Mouse (Mus musculus) limb, embryonic 12.5 days (tissue): ENCODE results near the gene Tnfrsf21. TPM values are rescaled to one million over a fixed set of nuclear protein-coding genes. Genes with fewer than 3 reads are reported as not detected.

Experiments used
- ATAC-seq: fragments of 200-750 bp; cut with Nextera tagmentation; 2 replicates; pipeline ENCODE4 v1.8.0; 2017; ENCODE audit warnings: low read depth, moderate TSS enrichment; ENCODE audit not compliant: insufficient number of reproducible peaks, insufficient read depth, low FRiP score, low TSS enrichment
- H3K27ac ChIP-seq: fragments of 300-500 bp; sonication (generic); 2 replicates; pipeline ENCODE4 v1.5.1; 2016; ENCODE audit warnings: mild to moderate bottlenecking, moderate library complexity
- H3K27me3 ChIP-seq: fragments of 300-500 bp; sonication (generic); 2 replicates; pipeline ENCODE4 v1.6.1; 2016; ENCODE audit warnings: mild to moderate bottlenecking, moderate library complexity
- H3K36me3 ChIP-seq: fragments of 300-500 bp; sonication (generic); 2 replicates; pipeline ENCODE4 v1.6.1; 2016; ENCODE audit warnings: mild to moderate bottlenecking, moderate library complexity
- H3K4me1 ChIP-seq: fragments of 300-500 bp; sonication (generic); replicated peaks from 2 replicates; pipeline ENCODE4 v1.6.1; 2016
- H3K4me2 ChIP-seq: fragments of 300-500 bp; sonication (generic); 2 replicates; pipeline ENCODE4 v1.6.1; 2016; ENCODE audit warnings: mild to moderate bottlenecking, moderate library complexity
- H3K4me3 ChIP-seq: fragments of 300-500 bp; sonication (generic); replicated peaks from 2 replicates; pipeline ENCODE4 v1.5.1; 2016; ENCODE audit warnings: mild to moderate bottlenecking
- H3K9ac ChIP-seq: fragments of 300-500 bp; sonication (generic); replicated peaks from 2 replicates; pipeline ENCODE4 v1.6.1; 2016; ENCODE audit warnings: mild to moderate bottlenecking, moderate library complexity
- H3K9me3 ChIP-seq: fragments of 300-500 bp; sonication (generic); 2 replicates; pipeline ENCODE4 v1.6.1; 2016; ENCODE audit warnings: mild to moderate bottlenecking, moderate library complexity
- WGBS: fragments of 180-500 bp; shearing (Covaris S2); methylation state at CpG from one replicate; pipeline ENCODE4 v1.1.7; 2016; 5-methylcytosine and 5-hydroxymethylcytosine counted together
- polyA plus RNA-seq: library from polyadenylated mRNA; unstranded; fragments of >200 nt; fragmentation: Nextera tagmentation; extraction: Ambion mirVana; gene quantifications from 2 replicates; pipeline ENCODE4 v1.2.1, GENCODE M21; 2016

Tnfrsf21 gene
- 18.8 TPM in 2 replicates for polyA plus RNA-seq

- peaks cover 12% of the 10 kb centered on the region; the same call in 1 of the 2 replicates for H3K4me1 ChIP-seq
- H3K27ac ChIP-seq: peak within 1 kb of the TSS; percentile 77
- ATAC-seq: peak; percentile 92
- under 1% methylated on average over 74 of the region's 80 CpGs for WGBS
- peak within 1 kb of the TSS; percentile 81 for H3K9ac ChIP-seq
- H3K9me3 ChIP-seq: no peaks in the 10 kb centered on the region
- peak within 1 kb of the TSS; percentile 73 for H3K4me3 ChIP-seq
- peaks cover 3% of the 10 kb centered on the region; the same call in 1 of the 2 replicates for H3K36me3 ChIP-seq
- H3K4me2 ChIP-seq: peak within 1 kb of the TSS; percentile 93
- H3K27me3 ChIP-seq: peaks cover 2% of the 10 kb centered on the region; the same call in 1 of the 2 replicates
Measured at GRCm38 (mm10) chr17:43016371-43017331, at the start of gene Tnfrsf21. TSS of gene Tnfrsf21 (plus strand) at chr17:43016555.

- Histone ChIP-seq H3K4me3 (no peak overlapping the region), H3K27ac (no peak overlapping the region), H3K36me3 (no peaks in the 10 kb centered on the region), H3K9ac (no peak overlapping the region), H3K4me1 (no peaks in the 10 kb centered on the region), H3K27me3 (no peaks in the 10 kb centered on the region), H3K4me2 (no peak overlapping the region), H3K9me3 (no peaks in the 10 kb centered on the region)
- WGBS: 81% methylated on average over 2 of the region's 2 CpGs
- ATAC-seq: no peak
Measured at GRCm38 (mm10) chr17:42968174-42968573, 48.2 kb upstream of the Tnfrsf21 start.

GRCm38 (mm10) chr17:42975312-42975996, 40.9 kb upstream of the Tnfrsf21 start:
- ATAC-seq: no peak
- Histone ChIP-seq H3K36me3 (no peaks in the 10 kb centered on the region), H3K9ac (no peak overlapping the region), H3K4me1 (peaks cover 6% of the 10 kb centered on the region), H3K9me3 (no peaks in the 10 kb centered on the region), H3K4me3 (no peak overlapping the region), H3K4me2 (no peak overlapping the region), H3K27ac (no peak overlapping the region), H3K27me3 (no peaks in the 10 kb centered on the region)
- WGBS: 76% methylated on average over 18 of the region's 18 CpGs

- no peaks in the 10 kb centered on the region for H3K27me3 ChIP-seq
- no peaks in the 10 kb centered on the region for H3K9me3 ChIP-seq
- no peak overlapping the region for H3K4me3 ChIP-seq
- 63% methylated on average over 7 of the region's 7 CpGs for WGBS
- H3K9ac ChIP-seq: no peak overlapping the region
- H3K4me1 ChIP-seq: peaks cover 6% of the 10 kb centered on the region
- no peak for ATAC-seq
- no peak overlapping the region for H3K4me2 ChIP-seq
- H3K27ac ChIP-seq: no peak overlapping the region
- H3K36me3 ChIP-seq: no peaks in the 10 kb centered on the region
Measured at GRCm38 (mm10) chr17:42977766-42978165, 38.6 kb upstream of the Tnfrsf21 start.

GRCm38 (mm10) chr17:42978345-42978744, 38.0 kb upstream of the Tnfrsf21 start:
- H3K9ac ChIP-seq: no peak overlapping the region
- WGBS: 61% methylated on average over 4 of the region's 4 CpGs
- no peaks in the 10 kb centered on the region for H3K9me3 ChIP-seq
- ATAC-seq: no peak
- peaks cover 6% of the 10 kb centered on the region for H3K4me1 ChIP-seq
- no peaks in the 10 kb centered on the region for H3K36me3 ChIP-seq
- H3K27ac ChIP-seq: no peak overlapping the region
- no peak overlapping the region for H3K4me3 ChIP-seq
- no peaks in the 10 kb centered on the region for H3K27me3 ChIP-seq
- H3K4me2 ChIP-seq: no peak overlapping the region

GRCm38 (mm10) chr17:42981806-42982205, 34.5 kb upstream of the Tnfrsf21 start:
- no peaks in the 10 kb centered on the region for H3K36me3 ChIP-seq
- H3K9me3 ChIP-seq: no peaks in the 10 kb centered on the region; the same call in 1 of the 2 replicates
- H3K4me1 ChIP-seq: no peaks in the 10 kb centered on the region
- no peak overlapping the region for H3K4me3 ChIP-seq
- H3K4me2 ChIP-seq: no peak overlapping the region
- no peak overlapping the region for H3K9ac ChIP-seq
- H3K27ac ChIP-seq: no peak overlapping the region
- H3K27me3 ChIP-seq: no peaks in the 10 kb centered on the region
- no peak for ATAC-seq
- WGBS: 82% methylated on average over 3 of the region's 3 CpGs

GRCm38 (mm10) chr17:42982568-42982967, 33.8 kb upstream of the Tnfrsf21 start:
- H3K27ac ChIP-seq: no peak overlapping the region
- H3K36me3 ChIP-seq: no peaks in the 10 kb centered on the region
- WGBS: 55% methylated on average over 4 of the region's 4 CpGs
- no peaks in the 10 kb centered on the region for H3K27me3 ChIP-seq
- no peak overlapping the region for H3K9ac ChIP-seq
- no peaks in the 10 kb centered on the region for H3K4me1 ChIP-seq
- H3K4me3 ChIP-seq: no peak overlapping the region
- no peak overlapping the region for H3K4me2 ChIP-seq
- H3K9me3 ChIP-seq: no peaks in the 10 kb centered on the region; the same call in 1 of the 2 replicates
- no peak for ATAC-seq

GRCm38 (mm10) chr17:42985837-42986589, 30.3 kb upstream of the Tnfrsf21 start:
- Histone ChIP-seq H3K9me3 (no peaks in the 10 kb centered on the region; the same call in 1 of the 2 replicates), H3K4me2 (no peak overlapping the region), H3K27me3 (no peaks in the 10 kb centered on the region), H3K27ac (no peak overlapping the region), H3K4me1 (no peaks in the 10 kb centered on the region), H3K9ac (no peak overlapping the region), H3K4me3 (no peak overlapping the region), H3K36me3 (no peaks in the 10 kb centered on the region)
- ATAC-seq: no peak
- 49% methylated on average over 9 of the region's 9 CpGs for WGBS

- no peak overlapping the region for H3K4me3 ChIP-seq
- H3K4me1 ChIP-seq: no peaks in the 10 kb centered on the region
- H3K9me3 ChIP-seq: no peaks in the 10 kb centered on the region; the same call in 1 of the 2 replicates
- H3K36me3 ChIP-seq: no peaks in the 10 kb centered on the region
- no peaks in the 10 kb centered on the region for H3K27me3 ChIP-seq
- no peak overlapping the region for H3K4me2 ChIP-seq
- no peak overlapping the region for H3K9ac ChIP-seq
- WGBS: 25% methylated on average over 4 of the region's 4 CpGs
- H3K27ac ChIP-seq: no peak overlapping the region
- ATAC-seq: no peak
Measured at GRCm38 (mm10) chr17:42987692-42988091, 28.7 kb upstream of the Tnfrsf21 start.

- H3K4me3 ChIP-seq: no peak overlapping the region
- H3K9me3 ChIP-seq: no peaks in the 10 kb centered on the region; the same call in 1 of the 2 replicates
- no peak for ATAC-seq
- WGBS: 72% methylated on average over 4 of the region's 4 CpGs
- H3K9ac ChIP-seq: no peak overlapping the region
- no peaks in the 10 kb centered on the region for H3K4me1 ChIP-seq
- no peak overlapping the region for H3K4me2 ChIP-seq
- H3K27ac ChIP-seq: no peak overlapping the region
- H3K27me3 ChIP-seq: no peaks in the 10 kb centered on the region
- no peaks in the 10 kb centered on the region for H3K36me3 ChIP-seq
Measured at GRCm38 (mm10) chr17:42989981-42990380, 26.4 kb upstream of the Tnfrsf21 start.

GRCm38 (mm10) chr17:42991112-42991511, 25.2 kb upstream of the Tnfrsf21 start:
- H3K36me3 ChIP-seq: no peaks in the 10 kb centered on the region
- no peak for ATAC-seq
- no peak overlapping the region for H3K4me2 ChIP-seq
- no peaks in the 10 kb centered on the region for H3K4me1 ChIP-seq
- H3K27ac ChIP-seq: no peak overlapping the region
- 58% methylated on average over 11 of the region's 11 CpGs for WGBS
- H3K9ac ChIP-seq: no peak overlapping the region
- no peaks in the 10 kb centered on the region for H3K9me3 ChIP-seq
- H3K27me3 ChIP-seq: no peaks in the 10 kb centered on the region
- H3K4me3 ChIP-seq: no peak overlapping the region
